Mouse (Mus musculus): ENCODE measurements around the gene Zcwpw1. TPM values are rescaled to one million over a fixed set of nuclear protein-coding genes. Genes with fewer than 3 reads are reported as not detected.

Gene Zcwpw1
- polyA plus RNA-seq, 1 experiment: 15.5 TPM

GRCm38 (mm10) chr5:137742048-137742447 lies 45.5 kb upstream of the Zcwpw1 start:
- Histone ChIP-seq H3K36me3 (ENCODE audit: control insufficient read depth, insufficient read depth, low read length, poor library complexity, severe bottlenecking) (no peaks in the 10 kb centered on the region), H3K9me3 (replicated peaks; ENCODE audit: control insufficient read depth, insufficient read depth, low read length, poor library complexity, severe bottlenecking) (no peaks in the 10 kb centered on the region), H3K9ac (ENCODE audit: low read depth, poor library complexity, severe bottlenecking) (peak overlapping the region; percentile 66; the same call in 1 of the 2 replicates), H3K4me1 (ENCODE audit: control insufficient read depth, insufficient read depth, low read length) (no peaks in the 10 kb centered on the region), H3K4me3 (ENCODE audit: low read depth, low read length) (no peak overlapping the region), H3K27me3 (ENCODE audit: control insufficient read depth, insufficient read depth, low read length, poor library complexity, severe bottlenecking) (no peaks in the 10 kb centered on the region), H3K27ac (ENCODE audit: insufficient read depth, low read length) (0 out of 2 replicates have a peak overlapping the region, but pooled peaks have one; percentile 8)
- TF ChIP-seq POLR2A (IDR thresholded peaks at IDR 0.05; ENCODE audit: insufficient read depth, low read length) (no peak), EP300 (IDR thresholded peaks at IDR 0.05; ENCODE audit: insufficient read depth, low read depth, low read length) (no peak), CTCF (IDR thresholded peaks at IDR 0.05; ENCODE audit: low read depth, low read length) (no peak)

GRCm38 (mm10) chr5:137742836-137743235 lies 44.8 kb upstream of the Zcwpw1 start:
- no peak overlapping the region for H3K4me3 ChIP-seq (ENCODE audit: low read depth, low read length)
- no peaks in the 10 kb centered on the region for H3K36me3 ChIP-seq (ENCODE audit: control insufficient read depth, insufficient read depth, low read length, poor library complexity, severe bottlenecking)
- H3K9me3 ChIP-seq (replicated peaks; ENCODE audit: control insufficient read depth, insufficient read depth, low read length, poor library complexity, severe bottlenecking): no peaks in the 10 kb centered on the region
- H3K27ac ChIP-seq (ENCODE audit: insufficient read depth, low read length): no peak overlapping the region
- H3K9ac ChIP-seq (ENCODE audit: low read depth, poor library complexity, severe bottlenecking): no peak overlapping the region
- no peaks in the 10 kb centered on the region for H3K27me3 ChIP-seq (ENCODE audit: control insufficient read depth, insufficient read depth, low read length, poor library complexity, severe bottlenecking)
- H3K4me1 ChIP-seq (ENCODE audit: control insufficient read depth, insufficient read depth, low read length): no peaks in the 10 kb centered on the region
- TF ChIP-seq CTCF (IDR thresholded peaks at IDR 0.05; ENCODE audit: low read depth, low read length) (no peak), EP300 (IDR thresholded peaks at IDR 0.05; ENCODE audit: insufficient read depth, low read depth, low read length) (no peak), POLR2A (IDR thresholded peaks at IDR 0.05; ENCODE audit: insufficient read depth, low read length) (no peak)

GRCm38 (mm10) chr5:137744197-137744596 lies 43.4 kb upstream of the Zcwpw1 start:
- no peak overlapping the region for H3K4me3 ChIP-seq (ENCODE audit: low read depth, low read length)
- H3K27me3 ChIP-seq (ENCODE audit: control insufficient read depth, insufficient read depth, low read length, poor library complexity, severe bottlenecking): no peaks in the 10 kb centered on the region
- peaks cover 3% of the 10 kb centered on the region for H3K4me1 ChIP-seq (ENCODE audit: control insufficient read depth, insufficient read depth, low read length)
- no peaks in the 10 kb centered on the region for H3K36me3 ChIP-seq (ENCODE audit: control insufficient read depth, insufficient read depth, low read length, poor library complexity, severe bottlenecking)
- H3K9ac ChIP-seq (ENCODE audit: low read depth, poor library complexity, severe bottlenecking): no peak overlapping the region
- TF ChIP-seq POLR2A (IDR thresholded peaks at IDR 0.05; ENCODE audit: insufficient read depth, low read length) (no peak), CTCF (IDR thresholded peaks at IDR 0.05; ENCODE audit: low read depth, low read length) (no peak), EP300 (IDR thresholded peaks at IDR 0.05; ENCODE audit: insufficient read depth, low read depth, low read length) (no peak)
- H3K27ac ChIP-seq (ENCODE audit: insufficient read depth, low read length): no peak overlapping the region
- no peaks in the 10 kb centered on the region for H3K9me3 ChIP-seq (replicated peaks; ENCODE audit: control insufficient read depth, insufficient read depth, low read length, poor library complexity, severe bottlenecking)

- H3K4me1 ChIP-seq (ENCODE audit: control insufficient read depth, insufficient read depth, low read length): peaks cover 4% of the 10 kb centered on the region
- no peaks in the 10 kb centered on the region for H3K27me3 ChIP-seq (ENCODE audit: control insufficient read depth, insufficient read depth, low read length, poor library complexity, severe bottlenecking)
- TF ChIP-seq EP300 (IDR thresholded peaks at IDR 0.05; ENCODE audit: insufficient read depth, low read depth, low read length) (0 out of 2 replicates have a peak, but pooled peaks have one; percentile 58), POLR2A (IDR thresholded peaks at IDR 0.05; ENCODE audit: insufficient read depth, low read length) (peak; percentile 83), CTCF (IDR thresholded peaks at IDR 0.05; ENCODE audit: low read depth, low read length) (no peak)
- peak within 1 kb of the TSS; percentile 77 for H3K4me3 ChIP-seq (ENCODE audit: low read depth, low read length)
- H3K9ac ChIP-seq (ENCODE audit: low read depth, poor library complexity, severe bottlenecking): peak within 1 kb of the TSS; percentile 62
- no peaks in the 10 kb centered on the region for H3K9me3 ChIP-seq (replicated peaks; ENCODE audit: control insufficient read depth, insufficient read depth, low read length, poor library complexity, severe bottlenecking)
- no peaks in the 10 kb centered on the region for H3K36me3 ChIP-seq (ENCODE audit: control insufficient read depth, insufficient read depth, low read length, poor library complexity, severe bottlenecking)
- H3K27ac ChIP-seq (ENCODE audit: insufficient read depth, low read length): peak within 1 kb of the TSS; percentile 49
These were observed 42.1 kb upstream of the Zcwpw1 start, which contains the start of gene Tsc22d4 for GRCm38 (mm10) chr5:137745214-137746171. Tsc22d4 (plus strand) TSS chr5:137745730.

GRCm38 (mm10) chr5:137746282-137746850 lies 41.2 kb upstream of the Zcwpw1 start:
- TF ChIP-seq EP300 (IDR thresholded peaks at IDR 0.05; ENCODE audit: insufficient read depth, low read depth, low read length) (no peak), CTCF (IDR thresholded peaks at IDR 0.05; ENCODE audit: low read depth, low read length) (no peak), POLR2A (IDR thresholded peaks at IDR 0.05; ENCODE audit: insufficient read depth, low read length) (no peak)
- Histone ChIP-seq H3K27ac (ENCODE audit: insufficient read depth, low read length) (peak overlapping the region; percentile 49), H3K36me3 (ENCODE audit: control insufficient read depth, insufficient read depth, low read length, poor library complexity, severe bottlenecking) (no peaks in the 10 kb centered on the region), H3K9ac (ENCODE audit: low read depth, poor library complexity, severe bottlenecking) (peak overlapping the region; percentile 62), H3K4me3 (ENCODE audit: low read depth, low read length) (peak overlapping the region; percentile 77), H3K27me3 (ENCODE audit: control insufficient read depth, insufficient read depth, low read length, poor library complexity, severe bottlenecking) (no peaks in the 10 kb centered on the region), H3K4me1 (ENCODE audit: control insufficient read depth, insufficient read depth, low read length) (peaks cover 10% of the 10 kb centered on the region), H3K9me3 (replicated peaks; ENCODE audit: control insufficient read depth, insufficient read depth, low read length, poor library complexity, severe bottlenecking) (no peaks in the 10 kb centered on the region)
